Mouse (Mus musculus) T-helper 2 cell (primary cell): Measurements from ENCODE around the gene Kynu.

Source experiments
- in situ Hi-C: fragments of 300-600 bp; cut with MboI, MseI; formaldehyde crosslinking; loops from one replicate; pipeline ENCODE4 v1.15.1; 2025; ENCODE audit warnings: high pct_unique_total_duplicates

Kynu gene

DNA sequence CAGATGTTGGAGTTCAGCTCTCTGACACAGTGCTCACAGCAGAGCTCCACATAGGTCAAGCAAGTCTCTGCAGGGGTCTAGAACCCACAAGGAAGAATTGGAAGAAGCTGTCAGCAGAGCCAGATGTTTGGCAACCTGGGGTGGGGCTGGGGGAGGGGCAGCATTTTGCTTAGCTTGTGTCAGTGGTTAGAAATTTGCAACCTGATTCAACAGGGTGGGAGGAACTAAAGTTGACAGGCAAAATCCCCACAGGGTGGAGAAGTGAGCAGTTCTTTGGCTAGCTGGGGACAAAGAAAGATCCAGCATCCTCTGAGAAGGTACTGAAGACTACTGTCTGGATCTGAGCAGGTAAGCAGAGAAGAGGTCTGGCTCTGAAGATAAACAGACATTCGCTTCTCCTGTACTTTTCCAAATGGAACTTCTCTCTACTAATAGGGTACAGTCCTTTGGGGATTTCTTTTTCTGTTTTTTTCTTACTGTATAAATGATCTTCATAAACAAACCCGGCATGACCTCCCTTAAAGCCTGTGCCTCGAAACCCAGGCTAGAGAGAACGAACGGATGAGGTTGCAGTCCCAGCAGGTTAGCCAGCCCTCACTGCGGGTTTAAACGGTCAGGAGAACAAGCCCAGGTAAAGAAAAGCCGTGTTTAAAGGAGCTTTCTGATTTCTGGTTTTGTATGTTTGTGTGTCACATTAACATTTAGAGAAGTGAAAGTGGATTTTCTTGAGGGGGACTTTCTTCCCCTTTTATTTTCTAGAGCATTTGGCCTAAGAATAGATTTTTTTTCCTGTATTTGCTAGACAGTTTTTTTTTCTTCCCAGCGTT lies at the start of gene Kynu:
TSS of gene Kynu (plus strand) at position 268 of the 827 bp plus-strand sequence.
- in situ Hi-C loops = no loop called here

DNA sequence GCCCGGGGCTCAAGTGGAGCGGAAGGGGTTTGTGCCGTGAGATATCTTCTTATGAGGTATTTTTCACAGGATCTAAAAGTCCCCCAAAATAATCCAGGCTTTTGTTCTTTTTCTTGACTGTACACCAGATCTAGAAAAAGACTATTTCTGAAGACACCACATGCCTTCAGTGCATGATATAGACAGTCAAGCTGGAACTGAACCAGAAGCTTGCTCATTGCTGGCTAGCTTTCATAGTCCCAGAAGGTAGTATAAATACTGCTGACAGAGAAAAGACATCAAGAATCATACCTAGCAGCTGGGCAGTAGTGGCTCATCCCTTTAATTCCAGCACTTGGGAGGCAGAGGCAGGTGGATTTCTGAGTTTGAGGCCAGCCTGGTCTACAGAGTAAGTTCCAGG lies 48.9 kb upstream of the Kynu start:
- in situ Hi-C loops = no loop called here

DNA sequence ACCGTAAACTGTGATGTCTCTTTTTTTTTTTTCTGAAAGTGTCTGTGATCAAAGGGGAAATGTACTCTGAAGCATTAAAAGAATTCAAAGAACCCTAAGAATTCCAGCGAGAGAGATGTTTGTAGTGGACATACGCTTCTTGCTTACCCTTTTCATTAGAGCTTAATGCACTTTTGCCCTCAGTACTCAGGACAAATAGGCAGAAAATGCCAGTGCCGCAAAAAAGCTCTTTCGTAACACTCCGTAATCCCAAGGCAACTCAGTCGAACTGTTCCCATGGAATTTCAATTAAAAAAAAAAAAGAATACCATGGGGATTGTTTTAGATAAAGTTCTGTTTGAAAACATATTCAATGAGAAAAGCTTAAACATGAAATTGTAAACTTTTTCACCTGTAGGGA lies 41.3 kb upstream of the Kynu start:
- in situ Hi-C loops = no loop called here

- in situ Hi-C loops = no loop called here
These were observed 20.7 kb upstream of the Kynu start for GRCm38 (mm10) chr2:43534417-43534816.

- in situ Hi-C loops = no loop called here
These were observed 12.5 kb upstream of the Kynu start for GRCm38 (mm10) chr2:43542615-43543014.

DNA sequence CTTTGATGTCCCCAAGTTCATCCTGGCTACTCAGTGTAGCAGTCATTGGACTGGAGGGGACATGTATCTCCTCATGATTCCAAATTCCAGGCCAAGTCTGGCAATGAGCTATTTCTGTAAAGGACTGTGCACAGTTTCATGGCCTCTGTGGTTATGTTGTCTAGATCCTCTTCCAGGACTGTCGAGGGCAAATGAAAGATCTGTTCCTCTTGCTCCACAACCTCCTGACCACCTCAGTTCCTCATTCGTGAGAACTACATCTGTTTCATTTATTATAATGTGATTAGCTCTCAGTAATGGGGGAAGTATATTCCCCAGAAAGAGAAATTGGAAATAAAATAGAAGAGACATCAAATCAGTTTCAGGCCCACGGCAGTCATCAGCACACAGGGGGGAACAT lies 9.5 kb upstream of the Kynu start:
- in situ Hi-C loops = no loop called here

- in situ Hi-C loops = no loop called here
These were observed 8.7 kb upstream of the Kynu start for GRCm38 (mm10) chr2:43546448-43546847.

- in situ Hi-C loops = no loop called here
These were observed 913 bp upstream of the Kynu start for GRCm38 (mm10) chr2:43554216-43554615.

DNA sequence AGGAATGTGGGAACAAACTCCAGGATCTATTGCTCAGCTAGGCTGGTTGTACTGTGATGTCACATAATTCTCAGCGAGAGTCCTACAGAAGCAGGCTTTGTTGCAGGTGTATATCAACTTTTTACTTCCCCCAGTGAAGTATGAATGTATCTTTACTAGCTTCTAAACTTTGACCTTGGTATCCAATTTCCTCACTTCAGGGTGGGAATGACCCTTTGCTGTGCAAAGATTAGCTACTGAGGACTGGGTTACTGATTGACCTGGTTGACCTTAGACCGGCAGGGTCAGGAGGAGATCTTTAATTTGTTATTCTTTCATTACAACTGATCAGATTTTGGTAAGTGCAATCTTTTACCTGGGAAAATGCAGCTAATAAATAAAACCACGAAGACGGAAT lies 758 bp downstream of the Kynu start:
- in situ Hi-C loops = no loop called here

- in situ Hi-C loops = no loop called here
These were observed 1.9 kb downstream of the Kynu start for GRCm38 (mm10) chr2:43556985-43557384.

GRCm38 (mm10) chr2:43561209-43561608 lies 6.1 kb downstream of the Kynu start:
- in situ Hi-C loops = no loop called here

- in situ Hi-C loops = no loop called here
These were observed 7.7 kb downstream of the Kynu start for GRCm38 (mm10) chr2:43562779-43563178.

- in situ Hi-C loops = no loop called here
These were observed 13.3 kb downstream of the Kynu start for GRCm38 (mm10) chr2:43568406-43568805.

DNA sequence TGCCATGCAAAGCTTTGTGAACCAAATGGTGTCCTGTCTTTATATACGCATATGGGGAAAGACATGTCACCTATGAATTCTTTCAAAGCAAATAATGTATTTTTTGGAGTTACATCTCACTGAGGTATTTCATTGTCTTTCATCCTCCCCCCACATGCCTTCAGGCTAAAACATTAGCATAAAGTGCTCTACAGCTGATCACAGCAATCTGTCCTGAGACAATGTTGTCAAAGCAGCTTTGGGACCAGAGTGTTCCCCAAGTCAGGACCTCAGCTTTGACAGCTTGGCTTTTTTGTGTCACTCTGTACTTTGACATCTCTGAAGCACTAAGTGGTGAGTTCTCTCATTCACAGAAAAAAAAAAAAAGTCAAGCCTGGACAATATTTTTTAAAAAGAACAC lies 18.4 kb downstream of the Kynu start:
- in situ Hi-C loops = loop anchor here (10.0 kb wide), 1 partner anchor 1849 kb away; no protein-coding TSS in a partner anchor

DNA sequence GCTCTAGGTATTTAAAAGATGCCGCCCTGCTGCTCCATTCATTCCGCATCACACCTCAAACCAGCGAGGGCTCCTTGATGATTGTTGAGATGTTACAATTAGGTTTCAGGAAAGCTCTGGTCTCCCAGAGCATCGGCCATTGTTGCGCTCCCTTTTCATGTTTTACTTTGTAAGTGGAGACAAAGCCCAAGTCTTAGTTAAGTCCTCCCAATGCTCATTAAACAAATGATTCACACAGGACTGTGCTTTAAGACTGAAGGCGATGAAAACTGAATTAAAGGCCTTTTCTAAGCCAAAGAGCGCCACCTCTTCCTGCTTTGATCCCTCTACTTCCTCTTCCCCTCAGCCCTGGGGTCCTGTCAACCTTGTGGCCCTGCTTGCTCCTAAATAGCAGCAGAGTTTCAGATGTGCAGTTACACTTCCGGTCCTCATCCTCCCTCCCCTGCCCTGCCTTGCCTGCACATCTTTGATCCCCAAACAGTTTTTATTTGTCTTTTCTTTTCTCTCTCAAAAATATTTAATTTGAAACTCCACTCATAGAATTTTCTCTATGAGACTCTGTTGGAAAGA lies 28.2 kb downstream of the Kynu start:
- in situ Hi-C loops = no loop called here

DNA sequence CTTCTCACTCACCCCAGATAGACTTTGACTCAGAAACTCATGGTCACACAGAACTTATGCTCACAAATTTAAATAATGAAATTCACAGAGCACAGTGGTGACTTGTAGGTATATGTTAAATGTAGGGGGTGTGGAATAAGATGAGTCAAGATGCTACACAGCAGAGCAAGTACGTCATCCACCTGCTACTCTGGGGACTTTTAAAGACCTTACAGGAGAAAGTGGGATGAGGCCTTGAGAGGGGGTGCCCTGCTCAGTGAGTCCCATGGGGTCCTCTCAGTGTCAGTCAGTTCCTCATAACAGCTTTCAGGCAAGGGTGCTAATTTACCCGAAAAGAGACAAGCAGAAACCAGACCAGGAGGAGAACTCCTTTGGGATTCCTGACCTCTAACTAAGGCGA lies 30.4 kb downstream of the Kynu start:
- in situ Hi-C loops = no loop called here

- in situ Hi-C loops = no loop called here
These were observed 32.7 kb downstream of the Kynu start for GRCm38 (mm10) chr2:43587832-43588231.

DNA sequence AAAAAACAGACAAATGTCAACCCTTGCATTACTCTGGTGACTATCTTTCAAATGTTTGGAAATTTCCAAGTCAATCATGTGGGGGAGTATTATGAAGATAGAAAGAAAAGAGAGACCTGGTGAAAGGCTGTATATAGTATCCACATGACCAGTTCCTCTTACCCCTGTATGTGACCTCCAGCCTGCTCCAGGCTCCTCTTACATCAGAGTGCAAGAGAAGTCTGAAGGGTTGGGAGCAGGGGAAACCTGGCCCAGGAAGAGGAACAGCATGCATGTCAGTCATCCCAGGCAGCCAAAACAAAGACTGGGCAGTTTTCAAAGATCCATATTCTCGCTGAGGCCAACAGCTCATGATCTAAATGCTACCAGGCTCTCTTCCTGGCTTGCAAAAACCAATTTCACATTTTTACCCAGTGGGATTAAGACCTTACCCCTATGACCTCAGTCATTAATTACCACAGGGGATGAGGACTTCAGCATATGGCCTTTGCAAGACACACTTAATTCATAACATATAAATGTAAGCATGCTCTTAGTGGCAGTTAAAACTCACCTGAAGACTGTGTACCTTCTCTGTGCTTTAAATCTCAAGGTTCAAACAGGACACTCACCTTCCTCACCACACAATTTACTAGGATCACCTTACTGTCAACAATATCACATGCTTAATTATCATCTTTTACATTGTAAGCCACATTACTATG lies 37.0 kb downstream of the Kynu start:
- in situ Hi-C loops = no loop called here

GRCm38 (mm10) chr2:43613571-43613970 lies 58.4 kb downstream of the Kynu start:
- in situ Hi-C loops = no loop called here

GRCm38 (mm10) chr2:43621140-43621539 lies 66.0 kb downstream of the Kynu start:
- in situ Hi-C loops = no loop called here

- in situ Hi-C loops = no loop called here
These were observed 67.7 kb downstream of the Kynu start for GRCm38 (mm10) chr2:43622844-43623243.

- in situ Hi-C loops = no loop called here
These were observed 76.7 kb downstream of the Kynu start for GRCm38 (mm10) chr2:43631786-43632185.

GRCm38 (mm10) chr2:43636498-43636897 lies 81.4 kb downstream of the Kynu start:
- in situ Hi-C loops = no loop called here
